Mouse (Mus musculus): ENCODE data around the gene Tlr12. TPM values are rescaled to one million over a fixed set of nuclear protein-coding genes. Genes with fewer than 3 reads are reported as not detected.
"Not testable (repeated sequence)": the region's sequence is repeated elsewhere in the genome, so short reads cannot be mapped to it uniquely, and the experiment has no call there.

Gene Tlr12
- polyA plus RNA-seq (2015; fragmentation: Nextera tagmentation; extraction: Ambion mirVana) = 1.6 and 1.9 TPM in 2 replicates

DNA sequence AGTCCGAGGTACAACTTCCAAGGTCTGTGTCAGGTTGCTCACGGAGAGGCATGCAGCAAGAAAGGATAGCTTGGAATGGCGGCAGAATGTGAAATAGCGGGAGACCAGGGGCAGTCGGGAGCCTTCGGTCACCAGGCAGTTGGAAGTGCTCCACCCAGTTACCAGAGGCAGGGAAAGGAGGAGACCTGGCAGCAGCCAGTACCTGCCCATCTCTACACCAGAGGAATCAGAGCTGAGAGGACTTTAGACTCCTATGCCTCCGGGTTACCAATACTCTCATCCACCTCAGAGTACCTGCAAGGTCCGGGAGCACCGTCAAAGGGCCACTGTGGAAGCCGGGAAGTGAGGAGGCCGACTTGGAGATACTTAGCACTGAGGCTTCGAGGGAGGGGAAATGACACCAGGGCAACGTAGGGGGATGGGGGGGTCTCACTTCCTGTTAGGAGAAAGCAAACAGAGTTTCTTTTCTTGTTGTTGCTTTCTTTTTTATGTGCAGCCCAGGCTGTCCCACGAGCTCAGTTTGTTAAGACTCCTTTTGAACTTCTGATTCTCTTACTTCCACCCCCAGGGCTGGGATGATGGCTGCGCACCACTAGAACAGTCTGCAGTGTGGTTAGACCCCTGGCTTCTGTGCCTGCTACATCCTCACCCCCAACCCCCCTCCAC lies at the start of gene Tlr12:
Gene Tlr12, minus strand, starts transcription at position 374 of the 666 bp plus-strand sequence.
- Histone ChIP-seq H3K36me3 (no peaks in the 10 kb centered on the region), H3K4me2 (replicated peaks) (no peak within 1 kb of the TSS), H3K9ac (replicated peaks) (no peak within 1 kb of the TSS), H3K27ac (replicated peaks) (no peak within 1 kb of the TSS), H3K27me3 (no peaks in the 10 kb centered on the region), H3K4me3 (no peak within 1 kb of the TSS), H3K9me3 (no peaks in the 10 kb centered on the region), H3K4me1 (no peaks in the 10 kb centered on the region)
- ATAC-seq (replicated peaks) = no peak
- 79% methylated on average over 15 of the region's 15 CpGs for WGBS

DNA sequence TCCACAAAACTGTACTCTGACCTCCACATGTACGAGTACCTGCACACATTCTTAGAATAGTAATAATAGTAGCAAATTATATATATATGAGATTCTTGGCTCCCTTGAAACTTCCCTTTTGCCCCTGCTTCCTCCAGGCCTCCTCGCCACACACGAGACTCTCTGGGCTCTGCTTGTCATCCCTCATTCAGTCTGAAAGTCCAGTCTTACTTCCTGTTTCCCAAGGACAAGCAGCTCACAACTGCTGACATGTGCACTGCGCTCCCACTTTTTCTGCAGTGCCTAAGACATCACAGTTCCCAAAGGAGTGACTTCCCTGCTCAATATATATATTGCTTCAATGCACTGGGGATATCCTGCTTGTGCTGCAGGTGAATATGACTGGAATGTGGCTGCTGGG lies 48.8 kb upstream of the Tlr12 start:
- not testable (repeated sequence) for H3K27ac ChIP-seq (replicated peaks); H3K27me3 ChIP-seq; H3K9me3 ChIP-seq; H3K36me3 ChIP-seq; H3K9ac ChIP-seq (replicated peaks); ATAC-seq (replicated peaks); H3K4me3 ChIP-seq; H3K4me2 ChIP-seq (replicated peaks); H3K4me1 ChIP-seq
- WGBS = 92% methylated on average over 4 of the region's 4 CpGs

DNA sequence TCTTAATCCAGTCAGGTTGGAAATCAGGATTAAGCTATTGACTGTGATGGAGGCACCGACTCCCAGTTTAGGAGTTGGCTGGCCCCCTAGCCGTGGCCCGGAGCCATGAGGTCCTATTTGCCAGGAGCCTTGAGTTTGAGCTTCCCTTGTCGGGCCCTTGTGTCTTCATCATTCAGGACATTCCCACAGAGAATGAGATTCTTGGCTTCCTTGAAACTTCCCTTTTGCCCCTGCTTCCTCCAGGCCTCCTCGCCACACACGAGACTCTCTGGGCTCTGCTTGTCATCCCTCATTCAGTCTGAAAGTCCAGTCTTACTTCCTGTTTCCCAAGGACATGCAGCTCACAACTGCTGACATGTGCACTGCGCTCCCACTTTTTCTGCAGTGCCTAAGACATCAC lies 47.9 kb upstream of the Tlr12 start:
- H3K4me2 ChIP-seq (replicated peaks); ATAC-seq (replicated peaks); H3K27me3 ChIP-seq; H3K9me3 ChIP-seq; H3K4me3 ChIP-seq; H3K9ac ChIP-seq (replicated peaks); H3K4me1 ChIP-seq; H3K36me3 ChIP-seq; H3K27ac ChIP-seq (replicated peaks): not testable (repeated sequence)
- WGBS = 73% methylated on average over 7 of the region's 7 CpGs

DNA sequence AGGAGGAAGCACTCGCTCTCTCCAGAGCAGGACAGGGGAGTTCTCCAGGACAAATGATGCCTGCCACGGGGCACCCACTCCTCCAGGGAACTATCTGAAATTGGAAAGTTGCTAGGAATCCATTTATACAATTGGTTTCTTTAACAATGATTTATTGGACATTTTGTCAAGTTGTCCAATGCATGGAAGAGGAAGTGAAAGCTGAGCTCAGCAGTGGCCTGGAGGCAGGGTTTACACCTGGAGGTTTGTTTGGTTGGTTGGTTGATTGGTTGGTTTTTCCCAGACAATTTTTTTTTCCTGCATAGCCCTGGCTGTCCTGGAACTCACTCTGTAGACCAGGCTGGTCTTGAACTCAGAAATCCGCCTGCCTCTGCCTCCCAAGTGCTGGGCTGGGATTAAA lies 45.6 kb upstream of the Tlr12 start:
- no peak overlapping the region for H3K4me3 ChIP-seq
- H3K27ac ChIP-seq (replicated peaks) = no peak overlapping the region
- no peak for ATAC-seq (replicated peaks)
- H3K4me1 ChIP-seq = no peaks in the 10 kb centered on the region; the same call in 1 of the 2 replicates
- H3K36me3 ChIP-seq = no peaks in the 10 kb centered on the region
- WGBS = 79% methylated on average over 3 of the region's 3 CpGs
- no peaks in the 10 kb centered on the region for H3K9me3 ChIP-seq
- H3K9ac ChIP-seq (replicated peaks) = no peak overlapping the region
- no peak overlapping the region for H3K4me2 ChIP-seq (replicated peaks)
- H3K27me3 ChIP-seq = no peaks in the 10 kb centered on the region

DNA sequence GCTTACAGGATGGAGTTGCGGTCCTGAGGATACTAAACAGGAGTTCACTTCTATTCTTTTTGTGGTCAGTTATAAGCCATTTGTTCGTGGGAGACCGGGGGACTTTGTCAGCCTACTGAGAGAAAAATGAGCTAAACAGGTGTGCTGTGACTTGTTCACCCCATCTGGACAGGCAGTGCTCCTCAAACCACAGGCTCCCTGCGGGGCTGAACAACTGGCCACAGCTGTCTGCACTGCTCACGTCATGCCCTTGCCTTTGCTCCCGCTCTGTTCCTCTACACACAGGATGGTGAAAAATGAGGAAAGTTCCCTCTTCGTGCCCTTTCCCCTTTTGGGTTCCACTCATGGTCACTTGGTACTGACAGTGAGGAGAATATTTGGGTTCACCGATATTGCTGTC lies 42.6 kb upstream of the Tlr12 start:
- Histone ChIP-seq H3K4me1 (peaks cover under 1% of the 10 kb centered on the region), H3K9me3 (no peaks in the 10 kb centered on the region), H3K9ac (replicated peaks) (no peak overlapping the region), H3K4me2 (replicated peaks) (no peak overlapping the region), H3K27me3 (no peaks in the 10 kb centered on the region), H3K36me3 (no peaks in the 10 kb centered on the region), H3K27ac (replicated peaks) (no peak overlapping the region), H3K4me3 (no peak overlapping the region)
- ATAC-seq (replicated peaks) = no peak
- 92% methylated on average over 8 of the region's 8 CpGs for WGBS

DNA sequence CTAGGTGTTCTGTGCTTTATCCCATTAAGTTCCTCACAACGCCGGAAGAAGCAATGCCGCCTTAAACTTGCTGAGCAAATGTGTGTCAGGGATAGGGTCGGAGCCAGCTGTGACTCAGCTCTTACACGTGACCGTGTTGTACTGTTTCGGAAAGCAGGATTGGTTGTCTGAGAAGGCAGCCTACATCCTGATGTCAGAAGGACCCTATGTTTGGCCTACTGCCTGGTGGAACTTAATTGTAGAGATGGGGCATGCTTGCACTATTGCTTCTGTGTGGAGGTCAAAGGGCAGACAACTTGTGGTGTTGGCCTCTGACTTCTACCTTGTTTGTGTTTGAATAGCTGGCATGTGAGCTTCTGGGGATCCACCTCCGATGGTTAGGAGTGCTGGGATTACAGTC lies 41.8 kb upstream of the Tlr12 start:
- H3K4me1 ChIP-seq = peaks cover 7% of the 10 kb centered on the region
- H3K27me3 ChIP-seq = no peaks in the 10 kb centered on the region
- ATAC-seq (replicated peaks) = no peak
- no peak overlapping the region for H3K27ac ChIP-seq (replicated peaks)
- 91% methylated on average over 8 of the region's 8 CpGs for WGBS
- no peak overlapping the region for H3K4me3 ChIP-seq
- no peak overlapping the region for H3K9ac ChIP-seq (replicated peaks)
- H3K4me2 ChIP-seq (replicated peaks) = no peak overlapping the region
- H3K9me3 ChIP-seq = no peaks in the 10 kb centered on the region
- no peaks in the 10 kb centered on the region for H3K36me3 ChIP-seq

DNA sequence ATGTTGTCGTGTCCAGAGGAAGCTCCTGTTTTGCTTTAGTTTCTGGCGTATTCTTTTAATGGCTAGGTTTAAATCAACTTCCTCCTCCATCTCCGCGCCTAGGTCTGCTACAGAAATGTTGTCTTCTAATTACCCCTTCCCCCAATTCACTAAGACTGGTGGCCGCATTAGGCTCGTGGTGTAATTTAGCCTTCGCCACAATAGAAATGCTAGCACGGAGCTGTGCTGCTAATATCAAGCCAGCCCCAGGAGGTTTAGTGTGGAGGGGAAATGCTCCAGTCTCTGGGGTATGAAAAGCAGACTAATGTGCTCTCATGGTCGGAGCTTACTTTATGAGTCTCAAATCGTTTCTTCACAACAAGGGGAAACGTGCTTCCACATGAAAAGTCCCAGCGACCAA lies 37.0 kb upstream of the Tlr12 start:
- no peak for ATAC-seq (replicated peaks)
- Histone ChIP-seq H3K4me3 (peak overlapping the region; percentile 75), H3K27ac (replicated peaks) (peak overlapping the region; percentile 83), H3K27me3 (no peaks in the 10 kb centered on the region), H3K9ac (replicated peaks) (peak overlapping the region; percentile 68), H3K4me2 (replicated peaks) (peak overlapping the region; percentile 86), H3K4me1 (peaks cover 15% of the 10 kb centered on the region), H3K36me3 (no peaks in the 10 kb centered on the region), H3K9me3 (no peaks in the 10 kb centered on the region)
- WGBS = 2% methylated on average over 12 of the region's 12 CpGs

DNA sequence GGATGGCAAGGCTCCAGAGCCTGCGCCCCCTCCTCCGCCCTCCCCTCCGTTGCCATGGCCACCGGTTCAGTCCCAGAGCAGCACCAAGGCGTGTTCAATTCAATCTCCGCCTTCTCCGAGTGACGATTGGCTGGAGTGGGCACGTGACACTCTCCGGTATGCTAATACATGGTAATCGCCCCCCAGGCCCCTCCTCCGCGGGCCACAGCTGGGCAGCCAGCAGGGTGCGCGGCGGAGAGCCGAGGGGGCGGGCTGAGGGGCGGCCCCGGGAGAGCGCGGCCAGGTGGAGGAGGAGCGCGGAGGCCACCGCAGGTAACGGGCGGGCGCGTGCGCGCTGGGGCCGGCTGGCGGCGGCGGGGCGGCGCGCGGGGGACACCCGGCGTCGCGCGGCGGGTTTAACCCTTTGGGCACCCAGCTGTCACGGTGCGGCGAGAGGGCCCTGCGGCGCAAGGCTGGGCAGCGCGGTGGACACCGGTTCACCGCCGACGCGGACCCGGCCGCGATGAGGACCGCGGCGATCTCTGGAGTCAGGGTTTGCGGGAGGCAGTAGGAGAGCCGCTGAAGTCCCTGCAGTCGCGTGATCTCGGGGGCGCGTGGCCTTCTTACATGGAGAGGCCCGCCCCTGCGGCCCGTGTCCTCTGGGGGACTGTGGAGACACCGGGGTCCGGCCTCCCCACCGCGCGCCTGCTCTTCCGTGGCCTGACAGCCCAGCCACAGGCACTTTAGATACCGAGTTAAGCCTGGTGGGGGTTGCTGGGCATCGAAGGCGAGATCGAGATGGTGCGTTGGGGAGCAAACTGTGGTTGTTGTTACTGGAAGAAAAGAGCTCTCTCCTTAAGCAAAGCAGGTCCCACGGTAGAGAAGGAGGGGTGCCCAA lies 36.3 kb upstream of the Tlr12 start, which contains the start of gene Phc2:
Gene Phc2, plus strand, starts transcription at position 198 of the 877 bp plus-strand sequence.
- peaks cover 15% of the 10 kb centered on the region for H3K4me1 ChIP-seq
- no peaks in the 10 kb centered on the region for H3K36me3 ChIP-seq
- WGBS = under 1% methylated on average over 85 of the region's 85 CpGs
- peak; percentile 98 for ATAC-seq (replicated peaks)
- peak within 1 kb of the TSS; percentile 68 for H3K9ac ChIP-seq (replicated peaks)
- peak within 1 kb of the TSS; percentile 83 for H3K27ac ChIP-seq (replicated peaks)
- peak within 1 kb of the TSS; percentile 75 for H3K4me3 ChIP-seq
- no peaks in the 10 kb centered on the region for H3K27me3 ChIP-seq
- H3K4me2 ChIP-seq (replicated peaks) = peak within 1 kb of the TSS; percentile 86
- no peaks in the 10 kb centered on the region for H3K9me3 ChIP-seq

DNA sequence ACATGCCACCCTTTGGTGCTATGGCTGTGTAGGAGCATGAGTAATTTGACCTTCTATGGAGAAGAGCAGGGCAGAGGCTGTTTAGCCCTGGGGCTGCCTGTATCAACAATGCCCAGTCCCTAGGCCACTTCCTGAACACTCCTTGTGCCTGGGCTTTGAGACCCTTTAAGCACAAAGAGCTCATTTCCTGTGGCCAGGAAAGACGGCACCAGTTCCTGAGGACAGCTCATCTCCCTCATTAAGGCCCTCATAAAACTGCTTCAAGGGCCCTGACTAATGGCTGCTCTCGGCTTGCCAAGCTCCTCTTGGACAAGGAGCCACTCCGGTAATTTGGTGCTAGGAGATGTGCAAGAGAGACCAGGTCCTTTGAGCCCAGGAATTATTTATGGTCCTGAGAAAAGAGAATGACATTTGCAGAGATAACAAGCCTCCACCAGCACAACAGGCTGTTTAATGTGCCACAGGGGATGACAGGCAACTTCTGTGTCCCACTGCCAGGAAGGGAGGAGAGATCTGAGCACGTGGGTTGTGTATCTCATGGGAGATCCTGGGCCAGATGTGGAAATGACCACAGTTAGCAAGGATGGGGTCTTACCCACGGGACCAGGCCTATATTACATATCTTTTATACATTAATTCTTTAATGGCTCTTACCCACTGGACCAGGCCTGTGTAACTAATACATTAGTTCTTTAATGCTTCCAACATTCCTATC lies 34.3 kb upstream of the Tlr12 start:
- no peak for ATAC-seq (replicated peaks)
- Histone ChIP-seq H3K27ac (replicated peaks) (no peak overlapping the region), H3K4me2 (replicated peaks) (no peak overlapping the region), H3K4me1 (peaks cover 15% of the 10 kb centered on the region), H3K9me3 (no peaks in the 10 kb centered on the region), H3K36me3 (no peaks in the 10 kb centered on the region), H3K4me3 (no peak overlapping the region), H3K27me3 (no peaks in the 10 kb centered on the region), H3K9ac (replicated peaks) (no peak overlapping the region)
- 49% methylated on average over 5 of the region's 5 CpGs for WGBS

DNA sequence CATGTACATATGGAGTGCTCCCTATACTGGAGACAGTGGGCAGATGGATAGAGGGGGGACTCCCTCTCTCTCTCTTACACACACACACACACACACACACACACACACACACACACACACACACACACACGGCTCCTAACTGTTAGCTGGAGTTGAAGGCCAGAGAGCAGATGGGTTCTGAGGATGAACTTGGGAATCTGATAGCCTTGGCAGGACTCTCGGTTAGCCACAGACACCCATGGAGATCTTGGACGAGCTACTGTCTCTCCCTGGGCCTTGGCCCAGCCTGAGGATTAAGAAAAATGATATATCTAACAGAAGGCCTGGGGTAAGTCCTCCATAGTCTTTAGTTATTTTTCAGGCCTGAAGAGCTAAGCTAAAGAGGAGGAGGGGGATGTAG lies 33.1 kb upstream of the Tlr12 start:
- H3K36me3 ChIP-seq = no peaks in the 10 kb centered on the region
- 44% methylated on average over 3 of the region's 3 CpGs for WGBS
- no peak for ATAC-seq (replicated peaks)

DNA sequence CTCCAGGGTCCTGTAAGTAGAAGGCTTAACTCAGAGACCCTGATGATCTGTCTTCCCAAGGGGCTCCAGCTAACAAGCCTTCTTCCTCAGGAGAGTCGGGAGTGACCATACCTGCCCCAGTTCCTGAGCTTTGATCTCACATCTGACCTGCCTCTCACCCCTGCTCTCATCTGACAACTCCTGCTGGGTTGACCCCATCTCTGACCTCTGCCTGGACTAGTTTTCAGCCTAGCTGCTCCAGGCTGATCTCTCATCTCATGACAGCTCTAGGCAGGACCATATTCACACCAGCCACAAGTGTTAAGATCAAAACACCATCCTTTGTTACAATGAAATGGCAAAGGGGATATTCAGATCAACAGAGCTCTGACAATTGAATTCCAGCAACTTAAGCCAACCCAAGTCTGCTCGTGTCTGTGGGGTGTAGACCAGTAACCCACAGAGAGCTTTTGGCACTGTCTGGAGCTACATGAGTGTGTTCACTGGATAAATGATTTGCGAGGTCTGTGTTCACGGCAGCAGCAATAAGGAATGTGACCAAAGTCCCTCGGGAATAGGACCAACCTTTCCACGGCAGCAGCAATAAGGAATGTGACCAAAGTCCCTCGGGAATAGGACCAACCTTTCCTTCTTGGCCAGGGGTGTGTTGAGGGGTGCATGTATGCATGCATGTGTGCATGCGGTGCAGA lies 30.3 kb upstream of the Tlr12 start:
- 64% methylated on average over 8 of the region's 8 CpGs for WGBS
- no peak for ATAC-seq (replicated peaks)
- H3K4me3 ChIP-seq = no peak overlapping the region
- no peak overlapping the region for H3K4me2 ChIP-seq (replicated peaks)
- H3K27me3 ChIP-seq = no peaks in the 10 kb centered on the region
- H3K9ac ChIP-seq (replicated peaks) = no peak overlapping the region
- H3K27ac ChIP-seq (replicated peaks) = no peak overlapping the region
- no peaks in the 10 kb centered on the region for H3K36me3 ChIP-seq
- peaks cover under 1% of the 10 kb centered on the region; the same call in 1 of the 2 replicates for H3K4me1 ChIP-seq
- no peaks in the 10 kb centered on the region for H3K9me3 ChIP-seq

More for the DNA sequence above, 33.1 kb upstream of the Tlr12 start:
- Histone ChIP-seq H3K9ac (replicated peaks) (no peak overlapping the region), H3K4me2 (replicated peaks) (no peak overlapping the region), H3K27ac (replicated peaks) (no peak overlapping the region), H3K9me3 (no peaks in the 10 kb centered on the region), H3K4me3 (no peak overlapping the region), H3K27me3 (no peaks in the 10 kb centered on the region), H3K4me1 (peaks cover 15% of the 10 kb centered on the region)
